Mouse (Mus musculus) kidney, embryonic 16.5 days (tissue): ENCODE data around the gene Dzip1l. TPM values are rescaled to one million over a fixed set of nuclear protein-coding genes. Genes with fewer than 3 reads are reported as not detected.
A peak's percentile ranks its signal among the peaks of the same experiment; 100 is the strongest.
"Not testable (repeated sequence)": the region's sequence is repeated elsewhere in the genome, so short reads cannot be mapped to it uniquely, and the experiment has no call there.

Experiments used
- ATAC-seq: fragments of 200-750 bp; cut with Nextera tagmentation; 2 replicates; pipeline ENCODE4 v1.8.0; 2017; ENCODE audit warnings: moderate TSS enrichment; ENCODE audit not compliant: low FRiP score, low TSS enrichment
- H3K27ac ChIP-seq: fragments of 300-500 bp; sonication (generic); 2 replicates; pipeline ENCODE4 v1.5.1; 2014; ENCODE audit warnings: low read length
- H3K27me3 ChIP-seq: fragments of 300-500 bp; sonication (generic); 2 replicates; pipeline ENCODE4 v1.6.1; 2014; ENCODE audit warnings: low read length, control low read depth, mixed read lengths; ENCODE audit not compliant: insufficient read depth
- H3K36me3 ChIP-seq: fragments of 300-500 bp; sonication (generic); 2 replicates; pipeline ENCODE4 v1.6.1; 2014; ENCODE audit warnings: low read length, control low read depth, mixed read lengths; ENCODE audit not compliant: insufficient read depth
- H3K4me1 ChIP-seq: fragments of 300-500 bp; sonication (generic); 2 replicates; pipeline ENCODE4 v1.6.1; 2014; ENCODE audit warnings: low read length, control low read depth, mixed read lengths; ENCODE audit not compliant: insufficient read depth
- H3K4me2 ChIP-seq: fragments of 300-500 bp; sonication (generic); replicated peaks from 2 replicates; pipeline ENCODE4 v1.6.1; 2014; ENCODE audit warnings: low read depth, low read length
- H3K4me3 ChIP-seq: fragments of 300-500 bp; sonication (generic); 2 replicates; pipeline ENCODE4 v1.5.1; 2014; ENCODE audit warnings: mild to moderate bottlenecking, low read length
- H3K9ac ChIP-seq: fragments of 300-500 bp; sonication (generic); replicated peaks from 2 replicates; pipeline ENCODE4 v1.6.1; 2014; ENCODE audit warnings: low read length
- H3K9me3 ChIP-seq: fragments of 300-500 bp; sonication (generic); 2 replicates; pipeline ENCODE4 v1.6.1; 2016; ENCODE audit warnings: low read length, control low read depth
- WGBS: fragments of 180-500 bp; shearing (Covaris S2); extraction: QIAGEN DNeasy Blood & Tissue Kit; methylation state at CpG from one replicate; pipeline ENCODE4 v1.1.7; 2014; 5-methylcytosine and 5-hydroxymethylcytosine counted together
- polyA plus RNA-seq: library from polyadenylated mRNA; unstranded; fragments of >200 nt; fragmentation: Nextera tagmentation; extraction: Ambion mirVana; gene quantifications from 2 replicates; pipeline ENCODE4 v1.2.1, GENCODE M21; 2015

Dzip1l gene
- polyA plus RNA-seq, result 27.4 and 27.6 TPM in 2 replicates

DNA sequence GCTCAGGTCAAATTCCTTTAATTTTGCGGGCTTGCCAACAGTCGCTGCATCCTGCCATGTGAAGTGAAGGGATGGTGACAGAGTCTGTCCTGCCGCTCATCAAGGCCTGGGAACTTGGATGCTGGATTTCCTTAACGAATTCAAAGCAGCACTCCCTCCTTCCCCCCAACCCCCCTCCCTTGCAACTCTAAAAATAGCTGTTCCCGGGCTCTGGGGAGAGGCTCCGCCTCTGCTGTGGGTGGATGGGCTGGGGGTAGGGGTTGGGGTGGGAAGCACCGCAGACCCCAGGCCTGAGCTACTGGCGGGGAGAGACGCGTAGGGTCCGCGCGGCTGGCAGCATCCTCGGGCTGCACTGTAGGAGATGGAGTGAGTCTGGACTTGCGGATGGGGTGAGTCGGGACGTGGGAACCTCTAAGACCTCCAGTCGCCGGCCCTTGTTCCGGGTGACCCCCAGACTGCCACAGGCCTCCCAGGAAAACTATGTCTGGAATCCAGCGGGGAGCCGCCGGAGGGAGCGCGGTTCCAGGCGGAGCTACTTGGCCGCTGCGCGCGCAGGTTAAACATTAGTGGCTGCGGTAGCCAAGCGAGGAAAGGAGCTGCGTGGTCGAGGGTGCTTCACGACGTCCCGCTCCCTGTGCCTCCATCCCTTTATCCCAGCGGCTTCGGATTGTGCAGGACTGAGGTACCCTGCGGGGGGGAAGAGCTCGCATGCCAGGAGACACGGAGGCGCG is at the start of gene Dzip1l:
TSS of gene Dzip1l (plus strand) at position 216 of the 731 bp plus-strand sequence.
- peaks cover 32% of the 10 kb centered on the region for H3K4me1 ChIP-seq
- peak within 1 kb of the TSS; percentile 79 for H3K4me2 ChIP-seq
- H3K36me3 ChIP-seq, result peaks cover 6% of the 10 kb centered on the region; the same call in 1 of the 2 replicates
- under 1% methylated on average over 44 of the region's 44 CpGs for WGBS
- no peaks in the 10 kb centered on the region for H3K27me3 ChIP-seq
- no peaks in the 10 kb centered on the region for H3K9me3 ChIP-seq
- peak within 1 kb of the TSS; percentile 67 for H3K4me3 ChIP-seq
- ATAC-seq, result peak; percentile 93
- H3K9ac ChIP-seq, result peak within 1 kb of the TSS; percentile 82
- H3K27ac ChIP-seq, result peak within 1 kb of the TSS; percentile 97

GRCm38 (mm10) chr9:99580655-99581054 is 48.6 kb upstream of the Dzip1l start:
- H3K4me2 ChIP-seq, result no peak overlapping the region
- no peak overlapping the region for H3K27ac ChIP-seq
- no peaks in the 10 kb centered on the region for H3K27me3 ChIP-seq
- H3K4me3 ChIP-seq, result no peak overlapping the region
- no peak for ATAC-seq
- H3K4me1 ChIP-seq, result peaks cover 5% of the 10 kb centered on the region; the same call in 1 of the 2 replicates
- 35% methylated on average over 2 of the region's 2 CpGs for WGBS
- H3K9ac ChIP-seq, result no peak overlapping the region
- peaks cover 29% of the 10 kb centered on the region for H3K36me3 ChIP-seq
- no peaks in the 10 kb centered on the region for H3K9me3 ChIP-seq

DNA sequence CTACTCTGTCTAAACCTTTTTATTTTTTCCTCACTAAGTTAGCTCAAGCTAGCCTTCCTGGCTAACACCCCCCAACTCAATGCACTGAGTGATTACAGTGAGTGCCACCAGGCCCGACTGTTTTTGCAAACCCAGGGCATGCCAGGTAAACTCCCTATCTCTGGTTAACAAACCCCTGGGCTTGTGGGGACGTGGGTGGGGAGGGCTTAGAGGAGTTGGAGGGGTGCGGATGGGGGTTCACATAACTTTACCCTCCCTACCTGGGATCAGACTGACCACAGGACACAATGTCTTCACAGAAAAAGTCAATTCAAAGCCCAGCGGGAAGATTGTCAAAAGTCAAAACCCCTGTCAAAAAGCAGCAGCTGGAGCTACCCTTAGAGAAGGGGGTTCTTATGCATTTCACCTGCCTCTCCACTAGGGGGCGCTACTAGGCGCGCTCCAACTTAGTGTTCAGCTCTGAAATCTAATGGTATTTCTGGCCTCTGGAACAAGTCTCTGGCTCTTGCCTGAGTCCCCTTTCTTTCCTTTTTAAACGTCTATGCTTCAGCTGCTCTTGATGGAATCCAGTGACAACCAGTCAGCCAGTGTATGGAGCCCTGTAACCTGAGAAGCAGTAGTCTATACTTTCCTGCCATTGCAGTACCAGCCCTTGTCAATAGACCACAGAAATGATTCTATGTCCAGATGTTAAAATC is 41.6 kb upstream of the Dzip1l start:
- WGBS, result 31% methylated on average over 8 of the region's 8 CpGs
- no peaks in the 10 kb centered on the region for H3K9me3 ChIP-seq
- no peaks in the 10 kb centered on the region for H3K4me1 ChIP-seq
- H3K27me3 ChIP-seq, result no peaks in the 10 kb centered on the region
- H3K9ac ChIP-seq, result no peak overlapping the region
- H3K36me3 ChIP-seq, result peaks cover 12% of the 10 kb centered on the region
- no peak overlapping the region for H3K27ac ChIP-seq
- no peak overlapping the region for H3K4me2 ChIP-seq
- ATAC-seq, result peak; percentile 42; the same call in 1 of the 2 replicates
- H3K4me3 ChIP-seq, result no peak overlapping the region

DNA sequence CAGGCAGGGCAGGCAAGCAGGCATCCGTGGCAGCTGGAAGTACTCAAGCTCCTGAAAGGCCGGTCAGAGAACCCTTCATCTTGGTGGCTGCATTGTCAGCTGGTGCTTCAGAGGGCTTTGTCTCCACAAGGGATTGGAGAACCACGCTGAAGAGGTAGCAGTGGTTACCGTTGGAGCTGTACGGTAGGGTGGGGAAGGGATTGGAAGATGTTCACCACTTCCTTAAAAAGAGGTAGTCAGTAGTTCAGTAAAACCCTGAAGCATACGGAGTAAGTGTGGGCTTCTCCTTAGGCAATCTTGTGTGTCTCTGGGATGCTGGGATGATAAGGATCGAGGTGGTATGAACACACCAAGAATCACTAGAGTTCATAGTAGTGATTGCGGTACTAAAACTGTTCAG is 38.2 kb upstream of the Dzip1l start:
- H3K9ac ChIP-seq, result no peak overlapping the region
- no peak overlapping the region for H3K4me3 ChIP-seq
- H3K27me3 ChIP-seq, result no peaks in the 10 kb centered on the region
- H3K4me1 ChIP-seq, result no peaks in the 10 kb centered on the region
- 72% methylated on average over 8 of the region's 8 CpGs for WGBS
- H3K4me2 ChIP-seq, result no peak overlapping the region
- no peaks in the 10 kb centered on the region for H3K9me3 ChIP-seq
- ATAC-seq, result no peak
- no peaks in the 10 kb centered on the region for H3K36me3 ChIP-seq
- no peak overlapping the region for H3K27ac ChIP-seq

DNA sequence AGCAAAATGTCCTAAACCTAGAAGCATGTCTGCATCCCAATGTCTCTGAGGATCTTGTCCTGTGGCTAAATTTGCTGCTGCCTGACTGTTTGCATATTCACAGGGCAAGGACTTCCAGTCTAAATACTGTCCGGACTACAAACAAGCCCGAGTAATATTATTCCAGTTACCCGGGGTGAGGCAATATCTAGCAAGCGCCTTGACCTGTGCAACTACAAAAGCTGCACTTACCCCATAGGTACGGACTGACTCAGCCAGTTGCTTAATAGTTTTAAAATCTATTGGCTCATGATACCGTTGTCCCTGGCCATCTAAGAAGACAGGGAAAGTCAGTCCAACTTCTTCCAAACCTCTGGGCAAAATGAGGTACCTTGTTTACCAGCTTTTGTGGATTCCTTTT is 30.2 kb upstream of the Dzip1l start:
- not testable (repeated sequence) for H3K27ac ChIP-seq, H3K4me1 ChIP-seq, H3K4me2 ChIP-seq, H3K9ac ChIP-seq, H3K4me3 ChIP-seq, H3K9me3 ChIP-seq, ATAC-seq, H3K27me3 ChIP-seq, H3K36me3 ChIP-seq
- 95% methylated on average over 6 of the region's 6 CpGs for WGBS

DNA sequence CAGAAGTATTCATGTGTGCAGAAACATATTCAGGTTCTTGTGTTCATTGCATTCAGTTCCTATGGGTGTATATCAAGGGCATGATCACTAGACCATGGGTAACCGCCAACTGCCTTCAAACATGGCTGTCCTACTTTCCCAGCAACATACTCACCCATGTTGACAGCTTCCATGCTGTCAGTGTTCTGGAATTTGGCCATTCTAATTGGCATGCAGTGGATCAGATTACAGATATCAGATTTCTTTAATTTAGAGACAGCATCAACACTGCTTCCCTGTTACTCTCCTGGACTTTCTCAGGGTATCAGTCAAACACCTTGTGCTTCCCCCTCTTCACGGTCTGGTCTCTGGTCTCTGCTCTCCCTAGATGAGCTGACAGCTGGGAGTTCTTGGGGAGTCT is 25.7 kb upstream of the Dzip1l start:
- Histone ChIP-seq H3K36me3 (no peaks in the 10 kb centered on the region), H3K9me3 (no peaks in the 10 kb centered on the region), H3K4me1 (no peaks in the 10 kb centered on the region), H3K9ac (no peak overlapping the region), H3K27me3 (no peaks in the 10 kb centered on the region), H3K4me2 (no peak overlapping the region), H3K4me3 (no peak overlapping the region), H3K27ac (no peak overlapping the region)
- no peak for ATAC-seq
- WGBS, result 47% methylated on average over 2 of the region's 2 CpGs

- H3K9ac ChIP-seq, result no peak within 1 kb of the TSS
- H3K27ac ChIP-seq, result no peak within 1 kb of the TSS
- H3K4me2 ChIP-seq, result no peak within 1 kb of the TSS
- H3K36me3 ChIP-seq, result no peaks in the 10 kb centered on the region
- H3K27me3 ChIP-seq, result peaks cover 4% of the 10 kb centered on the region; the same call in 1 of the 2 replicates
- WGBS, result 47% methylated on average over 2 of the region's 2 CpGs
- ATAC-seq, result no peak
- no peak within 1 kb of the TSS for H3K4me3 ChIP-seq
- no peaks in the 10 kb centered on the region for H3K4me1 ChIP-seq
- H3K9me3 ChIP-seq, result no peaks in the 10 kb centered on the region
Measured at GRCm38 (mm10) chr9:99612202-99612601, 17.1 kb upstream of the Dzip1l start, which contains the start of gene A4gnt. Gene A4gnt (plus strand): TSS chr9:99612502.

DNA sequence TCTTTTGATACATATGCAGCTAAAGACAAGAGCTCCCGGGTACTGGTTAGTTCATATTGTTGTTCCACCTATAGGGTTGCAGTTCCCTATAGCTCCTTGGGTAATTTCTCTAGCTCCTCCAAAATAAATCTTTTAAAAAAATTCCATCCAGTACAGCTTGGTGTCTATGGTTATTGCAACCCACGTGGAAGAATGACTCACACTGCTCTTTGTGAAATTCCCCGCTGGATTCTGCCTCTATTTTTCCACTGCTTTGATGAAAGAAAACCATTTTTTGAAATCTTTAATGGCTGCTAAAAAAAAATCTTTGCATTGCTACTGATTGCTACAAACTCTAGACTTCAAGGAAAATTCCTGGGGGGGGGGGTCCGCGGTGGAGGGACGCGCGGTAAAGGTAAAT is 9.6 kb upstream of the Dzip1l start:
- H3K4me3 ChIP-seq, result no peak overlapping the region
- no peaks in the 10 kb centered on the region for H3K4me1 ChIP-seq
- no peak overlapping the region for H3K27ac ChIP-seq
- H3K27me3 ChIP-seq, result no peaks in the 10 kb centered on the region
- no peak overlapping the region for H3K4me2 ChIP-seq
- WGBS, result 95% methylated on average over 7 of the region's 8 CpGs
- H3K9me3 ChIP-seq, result no peaks in the 10 kb centered on the region
- no peaks in the 10 kb centered on the region for H3K36me3 ChIP-seq
- no peak for ATAC-seq
- H3K9ac ChIP-seq, result no peak overlapping the region

DNA sequence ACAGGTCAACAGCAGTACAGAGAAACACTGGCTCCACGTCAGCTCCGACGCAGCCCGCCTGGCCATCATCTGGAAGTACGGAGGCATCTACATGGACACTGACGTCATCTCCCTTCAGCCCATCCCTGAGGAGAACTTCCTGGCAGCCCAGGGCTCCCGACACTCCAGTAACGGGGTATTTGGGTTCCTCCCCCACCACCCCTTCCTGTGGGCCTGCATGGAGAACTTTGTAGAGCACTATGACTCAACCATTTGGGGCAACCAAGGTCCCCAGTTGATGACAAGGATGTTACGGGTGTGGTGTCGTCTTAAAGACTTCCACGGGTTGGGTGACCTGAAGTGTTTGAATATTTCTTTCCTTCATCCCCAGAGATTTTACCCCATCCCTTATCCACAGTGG is 9.1 kb upstream of the Dzip1l start:
- Histone ChIP-seq H3K27ac (no peak overlapping the region), H3K9me3 (no peaks in the 10 kb centered on the region), H3K4me3 (no peak overlapping the region), H3K4me2 (no peak overlapping the region), H3K9ac (no peak overlapping the region), H3K4me1 (no peaks in the 10 kb centered on the region), H3K27me3 (no peaks in the 10 kb centered on the region), H3K36me3 (no peaks in the 10 kb centered on the region)
- WGBS, result 87% methylated on average over 11 of the region's 11 CpGs
- no peak for ATAC-seq

- no peaks in the 10 kb centered on the region for H3K27me3 ChIP-seq
- no peak overlapping the region for H3K4me2 ChIP-seq
- no peaks in the 10 kb centered on the region for H3K36me3 ChIP-seq
- no peak overlapping the region for H3K27ac ChIP-seq
- no peaks in the 10 kb centered on the region for H3K9me3 ChIP-seq
- ATAC-seq, result no peak
- H3K4me1 ChIP-seq, result no peaks in the 10 kb centered on the region
- WGBS, result 94% methylated on average over 1 of the region's 1 CpGs
- H3K4me3 ChIP-seq, result no peak overlapping the region
- no peak overlapping the region for H3K9ac ChIP-seq
Measured at GRCm38 (mm10) chr9:99622034-99622433, 7.3 kb upstream of the Dzip1l start.
